Mouse (Mus musculus): ENCODE data around the gene Gm7247.

GRCm38 (mm10) chr14:51497958-51498357 is 136.4 kb downstream of the Gm7247 start:
- no peak for TF ChIP-seq CTCF (conservative IDR thresholded peaks at IDR 0.05; ENCODE audit: insufficient read depth, insufficient read length, low read depth, low read length)
- no peak for TF ChIP-seq POLR2A (IDR thresholded peaks at IDR 0.05; ENCODE audit: low read depth, low read length)
